Mouse (Mus musculus) testis, adult 2 months (tissue): ENCODE data around the gene Plcb3.

Experiments
- CTCF ChIP-seq: fragments of 200-500 bp; IDR thresholded peaks from 2 replicates; pipeline ENCODE4 v1.5.1; 2012; ENCODE audit warnings: low read depth, mild to moderate bottlenecking, inconsistent platforms, low read length, moderate library complexity; ENCODE audit not compliant: control insufficient read depth, insufficient read depth, insufficient replicate concordance
- POLR2A ChIP-seq: fragments of 200-500 bp; IDR thresholded peaks from 2 replicates; pipeline ENCODE4 v1.6.1; 2012; ENCODE audit warnings: low read depth, mild to moderate bottlenecking, inconsistent platforms, low read length, moderate library complexity; ENCODE audit not compliant: control insufficient read depth

GRCm38 (mm10) chr19:6943709-6944108 lies 32.6 kb downstream of the Plcb3 start:
- no peak for TF ChIP-seq CTCF
- no peak for TF ChIP-seq POLR2A
